Comparison of ENCODE assay signal across 30 mouse cellular contexts in genomic region chr6:145607746-145608145, GRCm38 (mm10). TPM values are rescaled to one million over a fixed set of nuclear protein-coding genes. Genes with fewer than 3 reads are reported as not detected.
DNase-seq lines count a peak whose midpoint lies in the region; ATAC-seq lines count a peak whose summit lies in the region.
"Had no signal": no experiment of that assay in that cellular context is flagged by ENCODE, and none has a peak within 500 bp of the region (broad histone marks: within the 10 kb centered on the region; RNA-seq: fewer than 3 reads in every experiment).

No protein-coding gene starts in this region.

- H3K36me3 ChIP-seq in kidney, embryonic 14.5 days (ENCODE audit: control insufficient read depth, insufficient read depth, low read length), result no peaks in the 10 kb centered on the region
- H3K36me3 ChIP-seq: forebrain, embryonic 10.5 days; heart, embryonic 13.5 days; hindbrain, embryonic 13.5 days; midbrain, embryonic 15.5 days; neural tube, embryonic 12.5 days had no signal

- H3K4me3 ChIP-seq in kidney, embryonic 14.5 days (ENCODE audit: low read length), result no peak overlapping the region
- H3K4me3 ChIP-seq: forebrain, embryonic 10.5 days; heart, embryonic 13.5 days; hindbrain, embryonic 13.5 days; midbrain, embryonic 15.5 days; neural tube, embryonic 12.5 days had no signal

- no peak overlapping the region for H3K9ac ChIP-seq in kidney, embryonic 14.5 days (ENCODE audit: low read depth, low read length)
- H3K9ac ChIP-seq: forebrain, postnatal 0 days; heart, embryonic 13.5 days; hindbrain, embryonic 13.5 days; midbrain, embryonic 15.5 days; neural tube, embryonic 12.5 days had no signal

- ATAC-seq in kidney, embryonic 14.5 days (ENCODE audit: low FRiP score, low TSS enrichment), result no peak; the same call in 1 of the 2 replicates
- ATAC-seq: forebrain, postnatal 0 days; midbrain, embryonic 15.5 days had no signal

- peak; percentile 33 to 86 for DNase-seq in adrenal gland, adult (ENCODE audit: inconsistent age in 2 of 2, low spot score in 1 of 2)
- no peak for DNase-seq in adrenal gland, postnatal 4 days (ENCODE audit: low spot score in 2 of 2)
- DNase-seq in kidney, adult 18-20 months, result no peak
- peak; percentile 7 for DNase-seq in lung, postnatal 25 days (ENCODE audit: low spot score)
- DNase-seq in lung, adult 18-20 months, result no peak
- no peak for DNase-seq in left cerebral cortex, postnatal 36 days (ENCODE audit: low spot score in 2 of 2)
- DNase-seq: cerebellum, adult 11-12 months; cerebellum, postnatal 14 days; forebrain, postnatal 0 days; gastrocnemius, postnatal 25 days; heart, adult 18-20 months; heart, postnatal 36 days; kidney, adult 11 months; layer of hippocampus, adult 9-11 months; liver; lung, postnatal 36 days; right cerebral cortex, postnatal 14 days; thymus, postnatal 25 days had no signal

- H3K27ac ChIP-seq in kidney, embryonic 14.5 days (ENCODE audit: low read depth, low read length), result peak overlapping the region; percentile 42; the same call in 1 of the 2 replicates
- H3K27ac ChIP-seq: forebrain, embryonic 10.5 days; heart, embryonic 13.5 days; hindbrain, embryonic 13.5 days; midbrain, embryonic 15.5 days; neural tube, embryonic 12.5 days had no signal

- H3K9me3 ChIP-seq in kidney, embryonic 14.5 days (ENCODE audit: control insufficient read depth, low read length), result no peaks in the 10 kb centered on the region
- H3K9me3 ChIP-seq: forebrain, embryonic 10.5 days; heart, embryonic 13.5 days; hindbrain, embryonic 13.5 days; midbrain, embryonic 15.5 days; neural tube, embryonic 12.5 days had no signal

- intact Hi-C loops in left cerebral cortex, postnatal 36 days (cut with DNase I), result no loop called here

- H3K27me3 ChIP-seq in kidney, embryonic 14.5 days (ENCODE audit: control insufficient read depth, insufficient read depth, low read length), result no peaks in the 10 kb centered on the region
- H3K27me3 ChIP-seq: heart, embryonic 13.5 days; hindbrain, embryonic 13.5 days; midbrain, embryonic 15.5 days; neural tube, embryonic 12.5 days had no signal

- WGBS in kidney, embryonic 14.5 days, result 62% methylated on average over 4 of the region's 4 CpGs

- H3K4me2 ChIP-seq in kidney, embryonic 14.5 days (replicated peaks; ENCODE audit: low read depth, low read length), result no peak overlapping the region
- H3K4me2 ChIP-seq: heart, embryonic 13.5 days; hindbrain, embryonic 13.5 days; midbrain, embryonic 15.5 days; neural tube, embryonic 12.5 days had no signal

- peaks cover 5% of the 10 kb centered on the region; the same call in 1 of the 2 replicates for H3K4me1 ChIP-seq in kidney, embryonic 14.5 days (ENCODE audit: control insufficient read depth, insufficient read depth, low read length)
- H3K4me1 ChIP-seq: heart, embryonic 13.5 days; midbrain, embryonic 15.5 days had no signal

RNA-seq across cellular contexts. Expression of gene Lmntd1, which starts 6.4 kb away (rescaled TPM):
- 1 to 10 TPM; 2.9 to 3.9 TPM for total RNA-seq in adrenal gland, postnatal 4 days (2021)
- 1.5 and 2.0 TPM in 2 replicates for polyA plus RNA-seq in kidney, embryonic 14.5 days (2014; fragmentation: Nextera tagmentation; extraction: Ambion mirVana)
- total RNA-seq in left cerebral cortex, postnatal 36 days (2021), result 1 to 10 TPM; 1.0 to 1.9 TPM
- polyA plus RNA-seq: liver, embryonic 16.5 days had no signal

RNA-seq across cellular contexts. Expression of gene Tuba3b, which starts 7.8 kb away (rescaled TPM):
- total RNA-seq in adrenal gland, postnatal 4 days (2021), result not detected
- not detected in 2 replicates for polyA plus RNA-seq in kidney, embryonic 14.5 days (2014; fragmentation: Nextera tagmentation; extraction: Ambion mirVana)
- total RNA-seq in left cerebral cortex, postnatal 36 days (2021), result not detected
- total RNA-seq: forebrain, postnatal 0 days; gastrocnemius, postnatal 25 days; left cerebral cortex, adult 18-20 months; left cerebral cortex, postnatal 25 days had no signal
- polyA plus RNA-seq: embryonic facial prominence, embryonic 11.5 days; forebrain, embryonic 10.5 days; forebrain, postnatal 0 days; heart, embryonic 13.5 days; hindbrain, embryonic 13.5 days; large intestine, adult 2 months; liver, embryonic 16.5 days; midbrain, embryonic 15.5 days; neural tube, embryonic 12.5 days; spleen, adult 2 months had no signal

Comparison
In these comparisons a context has a peak if more than half of its experiments do, and no peak if none do; other contexts are left out.
1. DNase-seq: peak in adrenal gland, adult (2 of 2) and lung, postnatal 25 days (single experiment); none in adrenal gland, postnatal 4 days (0 of 2), kidney, adult 18-20 months (single experiment), lung, adult 18-20 months (0 of 2) and left cerebral cortex, postnatal 36 days (0 of 2).